Mouse (Mus musculus) intestine, embryonic 16.5 days (tissue): ENCODE results near the gene Mical2. TPM values are rescaled to one million over a fixed set of nuclear protein-coding genes. Genes with fewer than 3 reads are reported as not detected.

ENCODE experiments used
- ATAC-seq: fragments of 200-750 bp; cut with Nextera tagmentation; 2 replicates; pipeline ENCODE4 v1.8.0; 2017; ENCODE audit warnings: moderate TSS enrichment, moderate library complexity
- H3K27ac ChIP-seq: fragments of 300-500 bp; sonication (generic); 2 replicates; pipeline ENCODE4 v1.5.1; 2014; ENCODE audit warnings: mild to moderate bottlenecking, low read length
- H3K27me3 ChIP-seq: fragments of 300-500 bp; sonication (generic); replicated peaks from 2 replicates; pipeline ENCODE4 v1.6.1; 2014; ENCODE audit warnings: low read length, control low read depth, mixed read lengths; ENCODE audit not compliant: control insufficient read depth, insufficient read depth
- H3K36me3 ChIP-seq: fragments of 300-500 bp; sonication (generic); 2 replicates; pipeline ENCODE4 v1.6.1; 2014; ENCODE audit warnings: low read length, control low read depth; ENCODE audit not compliant: control insufficient read depth, insufficient read depth
- H3K4me1 ChIP-seq: fragments of 300-500 bp; sonication (generic); 2 replicates; pipeline ENCODE4 v1.6.1; 2014; ENCODE audit warnings: low read length, control low read depth, mixed read lengths; ENCODE audit not compliant: control insufficient read depth, insufficient read depth
- H3K4me2 ChIP-seq: fragments of 300-500 bp; sonication (generic); 2 replicates; pipeline ENCODE4 v1.6.1; 2014; ENCODE audit warnings: low read depth, low read length, control low read depth
- H3K4me3 ChIP-seq: fragments of 300-500 bp; sonication (generic); 2 replicates; pipeline ENCODE4 v1.5.1; 2014; ENCODE audit warnings: mild to moderate bottlenecking, low read length
- H3K9ac ChIP-seq: fragments of 300-500 bp; sonication (generic); 2 replicates; pipeline ENCODE4 v1.6.1; 2014; ENCODE audit warnings: low read depth, low read length
- H3K9me3 ChIP-seq: fragments of 300-500 bp; sonication (generic); 2 replicates; pipeline ENCODE4 v1.6.1; 2016; ENCODE audit warnings: low read length, control low read depth; ENCODE audit not compliant: control insufficient read depth
- WGBS: fragments of 180-500 bp; shearing (Covaris S2); extraction: QIAGEN DNeasy Blood & Tissue Kit; methylation state at CpG from one replicate; pipeline ENCODE4 v1.1.7; 2014; 5-methylcytosine and 5-hydroxymethylcytosine counted together
- polyA plus RNA-seq: library from polyadenylated mRNA; unstranded; fragments of >200 nt; fragmentation: Nextera tagmentation; extraction: Ambion mirVana; gene quantifications from 2 replicates; pipeline ENCODE4 v1.2.1, GENCODE M21; 2015

Mical2 gene
- polyA plus RNA-seq, 1 experiment from 2014 or later: 18.3 TPM

GRCm38 (mm10) chr7:112295426-112296221, 70.0 kb downstream of the Mical2 start:
- peaks cover 21% of the 10 kb centered on the region for H3K4me1 ChIP-seq
- H3K9ac ChIP-seq: no peak overlapping the region
- no peaks in the 10 kb centered on the region for H3K27me3 ChIP-seq
- ATAC-seq: no peak
- 68% methylated on average over 8 of the region's 8 CpGs for WGBS
- no peaks in the 10 kb centered on the region for H3K36me3 ChIP-seq
- no peak overlapping the region for H3K4me3 ChIP-seq
- no peaks in the 10 kb centered on the region for H3K9me3 ChIP-seq
- no peak overlapping the region for H3K4me2 ChIP-seq
- H3K27ac ChIP-seq: no peak overlapping the region

- Histone ChIP-seq H3K4me1 (peaks cover 21% of the 10 kb centered on the region), H3K4me2 (no peak overlapping the region), H3K27me3 (no peaks in the 10 kb centered on the region), H3K36me3 (no peaks in the 10 kb centered on the region), H3K4me3 (no peak overlapping the region), H3K27ac (peak overlapping the region; percentile 0; the same call in 1 of the 2 replicates), H3K9ac (no peak overlapping the region), H3K9me3 (no peaks in the 10 kb centered on the region)
- ATAC-seq: peak; percentile 14; the same call in 1 of the 2 replicates
- 50% methylated on average over 9 of the region's 9 CpGs for WGBS
Observed at GRCm38 (mm10) chr7:112298032-112298431, 72.4 kb downstream of the Mical2 start.

DNA sequence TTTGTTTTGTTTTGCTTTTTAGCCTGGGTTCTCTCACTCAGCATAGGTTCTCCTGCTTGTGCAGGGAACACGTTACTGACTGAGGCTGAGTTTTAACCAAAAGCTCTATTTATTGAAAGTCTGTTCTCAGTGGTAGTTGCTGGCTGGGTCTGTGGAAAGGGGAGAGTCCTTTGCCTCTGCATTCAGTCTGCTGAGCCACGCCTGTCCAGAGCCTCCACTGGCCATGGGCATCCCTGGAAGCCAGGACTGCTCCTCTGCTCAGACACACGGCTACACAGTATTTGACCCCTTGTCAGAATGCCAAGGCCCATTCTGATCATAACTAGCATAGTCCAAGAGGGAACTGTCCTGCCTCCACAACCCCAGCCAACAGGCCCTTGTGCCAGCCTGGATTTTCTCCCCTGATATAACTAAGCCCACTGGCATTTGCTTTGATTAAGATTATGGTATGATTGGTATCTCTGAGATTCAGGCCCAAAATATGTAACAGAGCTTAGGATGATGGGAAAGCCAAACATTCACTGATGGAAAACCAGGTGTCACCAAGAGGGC, 73.3 kb downstream of the Mical2 start:
- Histone ChIP-seq H3K36me3 (no peaks in the 10 kb centered on the region), H3K4me3 (no peak overlapping the region), H3K4me2 (no peak overlapping the region), H3K9ac (peak overlapping the region; percentile 3; the same call in 1 of the 2 replicates), H3K4me1 (peaks cover 14% of the 10 kb centered on the region), H3K27ac (peak overlapping the region; percentile 42; the same call in 1 of the 2 replicates), H3K9me3 (no peaks in the 10 kb centered on the region), H3K27me3 (no peaks in the 10 kb centered on the region)
- WGBS: 74% methylated on average over 3 of the region's 3 CpGs
- ATAC-seq: no peak

DNA sequence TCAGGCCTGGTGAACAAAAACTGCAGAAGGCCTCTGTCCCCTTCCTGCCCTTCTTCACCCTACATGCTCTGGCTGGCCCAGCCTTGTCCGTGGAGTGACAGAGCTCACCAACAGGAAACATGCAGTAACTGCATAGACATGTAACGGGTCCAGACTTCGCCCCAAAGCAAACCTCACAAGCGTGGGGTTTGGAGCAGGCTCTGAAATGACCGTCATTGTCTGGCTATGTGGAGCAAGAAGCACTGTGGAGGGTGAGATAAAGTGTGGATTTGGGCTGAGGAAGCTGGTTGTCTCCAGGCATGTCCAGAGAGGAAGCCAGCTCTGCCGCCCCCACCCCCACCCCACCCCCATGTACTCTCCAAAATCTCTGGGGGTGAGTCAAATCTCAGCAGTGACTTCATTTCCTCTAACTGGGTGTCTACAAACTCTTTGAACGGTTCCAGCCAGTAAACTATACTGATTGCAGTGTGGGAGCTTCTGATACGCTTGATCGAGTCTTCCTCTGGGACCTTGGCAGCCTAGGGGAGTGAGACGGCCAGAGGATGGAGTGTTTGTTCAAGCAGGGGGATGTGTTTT, 74.0 kb downstream of the Mical2 start:
- H3K36me3 ChIP-seq: no peaks in the 10 kb centered on the region
- no peaks in the 10 kb centered on the region for H3K27me3 ChIP-seq
- peaks cover 14% of the 10 kb centered on the region for H3K4me1 ChIP-seq
- no peak overlapping the region for H3K4me3 ChIP-seq
- ATAC-seq: no peak
- H3K9me3 ChIP-seq: no peaks in the 10 kb centered on the region
- WGBS: 64% methylated on average over 10 of the region's 10 CpGs
- no peak overlapping the region for H3K4me2 ChIP-seq
- H3K27ac ChIP-seq: peak overlapping the region; percentile 31; the same call in 1 of the 2 replicates
- H3K9ac ChIP-seq: peak overlapping the region; percentile 3; the same call in 1 of the 2 replicates

DNA sequence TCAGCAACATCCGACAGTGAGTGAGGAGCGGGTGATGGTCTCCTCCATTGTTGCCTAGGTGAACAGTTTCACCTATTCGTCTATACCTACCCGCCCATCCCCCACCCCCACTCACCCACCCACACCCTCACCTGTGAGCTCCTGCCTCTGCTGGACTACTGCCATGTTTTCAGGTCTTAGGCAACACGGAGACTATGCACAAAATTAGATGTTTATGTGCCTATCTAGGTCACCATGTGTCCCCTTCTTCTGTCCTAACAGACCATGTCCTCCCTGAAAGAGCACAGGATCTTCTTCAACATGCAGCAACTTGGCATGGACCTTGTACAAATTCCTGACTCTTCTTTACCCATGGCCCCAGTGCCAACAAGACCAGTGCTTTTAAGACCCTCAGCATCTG, 74.5 kb downstream of the Mical2 start:
- Histone ChIP-seq H3K27me3 (no peaks in the 10 kb centered on the region), H3K27ac (no peak overlapping the region), H3K4me1 (peaks cover 14% of the 10 kb centered on the region), H3K9me3 (no peaks in the 10 kb centered on the region), H3K36me3 (no peaks in the 10 kb centered on the region), H3K9ac (no peak overlapping the region), H3K4me2 (no peak overlapping the region), H3K4me3 (no peak overlapping the region)
- ATAC-seq: no peak
- WGBS: 78% methylated on average over 5 of the region's 5 CpGs

- Histone ChIP-seq H3K27ac (no peak overlapping the region), H3K4me1 (peaks cover 14% of the 10 kb centered on the region)
- no peak for ATAC-seq
Observed at GRCm38 (mm10) chr7:112301052-112301451, 75.4 kb downstream of the Mical2 start.

DNA sequence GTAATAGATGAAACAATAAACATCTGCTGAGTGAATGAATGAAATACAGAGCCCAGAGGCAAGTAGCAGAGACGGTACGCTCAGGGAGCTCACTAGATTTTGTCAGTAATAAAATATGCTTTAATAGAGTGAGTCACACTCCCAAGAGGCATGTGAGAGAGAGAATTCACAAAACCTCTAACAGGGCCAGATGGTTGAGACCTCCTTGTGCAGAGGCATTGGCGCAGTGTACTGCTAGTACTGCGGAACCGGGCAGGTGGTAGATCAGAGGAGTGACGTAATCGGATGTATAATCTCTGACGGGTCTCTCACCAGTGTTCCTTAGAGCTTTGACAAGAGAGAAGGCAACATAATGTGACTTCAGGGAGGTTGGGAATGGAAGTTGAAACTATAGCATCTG, 78.7 kb downstream of the Mical2 start:
- 77% methylated on average over 8 of the region's 8 CpGs for WGBS
- no peak overlapping the region for H3K4me3 ChIP-seq
- no peak overlapping the region for H3K4me2 ChIP-seq
- H3K4me1 ChIP-seq: peaks cover 3% of the 10 kb centered on the region
- H3K9ac ChIP-seq: no peak overlapping the region
- no peak overlapping the region for H3K27ac ChIP-seq
- H3K9me3 ChIP-seq: no peaks in the 10 kb centered on the region
- no peaks in the 10 kb centered on the region for H3K36me3 ChIP-seq
- no peak for ATAC-seq
- no peaks in the 10 kb centered on the region for H3K27me3 ChIP-seq

More at GRCm38 (mm10) chr7:112301052-112301451, 75.4 kb downstream of the Mical2 start:
- no peaks in the 10 kb centered on the region for H3K27me3 ChIP-seq
- no peak overlapping the region for H3K4me3 ChIP-seq
- no peaks in the 10 kb centered on the region for H3K36me3 ChIP-seq
- H3K9ac ChIP-seq: no peak overlapping the region
- H3K4me2 ChIP-seq: no peak overlapping the region
- H3K9me3 ChIP-seq: no peaks in the 10 kb centered on the region

- Histone ChIP-seq H3K27ac (peak overlapping the region; percentile 60), H3K4me1 (peaks cover 6% of the 10 kb centered on the region; the same call in 1 of the 2 replicates), H3K4me3 (no peak overlapping the region), H3K36me3 (no peaks in the 10 kb centered on the region), H3K27me3 (no peaks in the 10 kb centered on the region), H3K9me3 (no peaks in the 10 kb centered on the region), H3K4me2 (no peak overlapping the region), H3K9ac (no peak overlapping the region)
- WGBS: 66% methylated on average over 11 of the region's 11 CpGs
- ATAC-seq: peak; percentile 66
Observed at GRCm38 (mm10) chr7:112309289-112310016, 83.8 kb downstream of the Mical2 start.

- Histone ChIP-seq H3K4me3 (no peak overlapping the region), H3K36me3 (no peaks in the 10 kb centered on the region), H3K9ac (no peak overlapping the region), H3K27me3 (no peaks in the 10 kb centered on the region), H3K4me2 (no peak overlapping the region), H3K27ac (peak overlapping the region; percentile 60), H3K4me1 (peaks cover 6% of the 10 kb centered on the region; the same call in 1 of the 2 replicates), H3K9me3 (no peaks in the 10 kb centered on the region)
- peak; percentile 80 for ATAC-seq
- whole genome bisulfite sequencing: 63% methylated on average over 4 of the region's 4 CpGs
Observed at GRCm38 (mm10) chr7:112310017-112310360, 84.3 kb downstream of the Mical2 start.
